ENCODE assay signal across 8 mouse cellular contexts in genomic region chr3:96813106-96813505, GRCm38 (mm10). TPM values are rescaled to one million over a fixed set of nuclear protein-coding genes. Genes with fewer than 3 reads are reported as not detected.
DNase-seq lines count a peak whose midpoint lies in the region; ATAC-seq and TF ChIP-seq lines count a peak whose summit lies in the region.

No protein-coding gene starts in this region.

- no peaks in the 10 kb centered on the region for H3K9me3 ChIP-seq in embryonic facial prominence, embryonic 14.5 days (ENCODE audit: control insufficient read depth, low read length)
- H3K9me3 ChIP-seq in hindbrain, postnatal 0 days (ENCODE audit: low read length), result no peaks in the 10 kb centered on the region
- peaks cover 9% of the 10 kb centered on the region for H3K9me3 ChIP-seq in megakaryocyte, embryonic 14.5 days

- no peaks in the 10 kb centered on the region for H3K27me3 ChIP-seq in embryonic facial prominence, embryonic 14.5 days (replicated peaks; ENCODE audit: control insufficient read depth, insufficient read depth, low read length)
- no peaks in the 10 kb centered on the region for H3K27me3 ChIP-seq in hindbrain, postnatal 0 days (ENCODE audit: insufficient read depth, low read length)
- H3K27me3 ChIP-seq in megakaryocyte, embryonic 14.5 days (replicated peaks), result peaks cover 15% of the 10 kb centered on the region

- no peak overlapping the region for H3K27ac ChIP-seq in embryonic facial prominence, embryonic 14.5 days (replicated peaks; ENCODE audit: low read depth, low read length)
- H3K27ac ChIP-seq in hindbrain, postnatal 0 days, result no peak overlapping the region

- peak overlapping the region; percentile 38 for H3K4me2 ChIP-seq in embryonic facial prominence, embryonic 14.5 days (ENCODE audit: low read depth, low read length)
- peak overlapping the region; percentile 34; the same call in 1 of the 2 replicates for H3K4me2 ChIP-seq in hindbrain, postnatal 0 days (ENCODE audit: low read depth, low read length)

- intact Hi-C loops in heart, postnatal 25 days (cut with DNase I), result loop anchor here (5.0 kb wide), 1 partner anchor 76 kb away; no protein-coding TSS in a partner anchor
- intact Hi-C loops in left cerebral cortex, postnatal 14 days (cut with DNase I), result no loop called here

- peak; percentile 94 for DNase-seq in heart, adult 11 months
- no peak for DNase-seq in heart, postnatal 25 days (ENCODE audit: low spot score)
- peak; percentile 54 for DNase-seq in T-cell, adult 2 months (ENCODE audit: low spot score)
- DNase-seq in embryonic facial prominence, embryonic 14.5 days (ENCODE audit: low spot score), result peak; percentile 77
- DNase-seq in hindbrain, postnatal 0 days (ENCODE audit: low spot score), result peak; percentile 48
- peak; percentile 23 to 57 for DNase-seq in left cerebral cortex, postnatal 14 days (ENCODE audit: low spot score in 2 of 2)
- peak; percentile 55 for DNase-seq in thymus, postnatal 25 days

- TF ChIP-seq CTCF in hindbrain, postnatal 0 days (IDR thresholded peaks at IDR 0.05; ENCODE audit: low read depth), result peak; percentile 29; the same call in 1 of the 2 replicates

- no peak overlapping the region for H3K4me3 ChIP-seq in embryonic facial prominence, embryonic 14.5 days (ENCODE audit: low read depth, low read length)
- no peak overlapping the region for H3K4me3 ChIP-seq in hindbrain, postnatal 0 days (ENCODE audit: low read length)
- H3K4me3 ChIP-seq in megakaryocyte, embryonic 14.5 days (replicated peaks), result peak overlapping the region; percentile 89

- H3K9ac ChIP-seq in embryonic facial prominence, embryonic 14.5 days (ENCODE audit: low read depth, low read length), result no peak overlapping the region
- H3K9ac ChIP-seq in hindbrain, postnatal 0 days (replicated peaks; ENCODE audit: low read length), result no peak overlapping the region

- 21% methylated on average over 9 of the region's 9 CpGs for WGBS in embryonic facial prominence, embryonic 14.5 days
- WGBS in hindbrain, postnatal 0 days, result 29% methylated on average over 9 of the region's 9 CpGs

- H3K4me1 ChIP-seq in embryonic facial prominence, embryonic 14.5 days (ENCODE audit: control insufficient read depth, insufficient read depth, low read length), result peaks cover 3% of the 10 kb centered on the region; the same call in 1 of the 2 replicates
- no peaks in the 10 kb centered on the region for H3K4me1 ChIP-seq in hindbrain, postnatal 0 days (ENCODE audit: insufficient read depth, low read length)
- peaks cover 21% of the 10 kb centered on the region for H3K4me1 ChIP-seq in megakaryocyte, embryonic 14.5 days

- no peaks in the 10 kb centered on the region for H3K36me3 ChIP-seq in embryonic facial prominence, embryonic 14.5 days (ENCODE audit: control insufficient read depth, insufficient read depth, low read length)
- no peaks in the 10 kb centered on the region for H3K36me3 ChIP-seq in hindbrain, postnatal 0 days (ENCODE audit: insufficient read depth, low read length)
- H3K36me3 ChIP-seq in megakaryocyte, embryonic 14.5 days (replicated peaks; ENCODE audit: low read length), result no peaks in the 10 kb centered on the region

- peak; percentile 63; the same call in 1 of the 2 replicates for ATAC-seq in embryonic facial prominence, embryonic 14.5 days (ENCODE audit: low read depth)
- ATAC-seq in hindbrain, postnatal 0 days, result peak; percentile 77; the same call in 1 of the 2 replicates

RNA-seq across cellular contexts. Expression of gene Pdzk1, which starts 16.0 kb away (rescaled TPM):
- not detected for total RNA-seq in heart, postnatal 25 days (2021)
- not detected in 2 replicates for polyA plus RNA-seq in embryonic facial prominence, embryonic 14.5 days (2014; fragmentation: Nextera tagmentation; extraction: Ambion mirVana)
- 0.05 TPM in 1 of 2 replicates, not detected in the other for total RNA-seq in hindbrain, postnatal 0 days (2014; rRNA removed)
- 0.24 TPM in 1 of 2 replicates, not detected in the other for polyA plus RNA-seq in hindbrain, postnatal 0 days (2015; fragmentation: Nextera tagmentation; extraction: Ambion mirVana)
- not detected for total RNA-seq in left cerebral cortex, postnatal 14 days (2021)
- 0.89 TPM in 1 of 2 replicates, not detected in the other for polyA plus RNA-seq in megakaryocyte, embryonic 14.5 days (2012; ENCODE audit: insufficient read depth, low replicate concordance)

RNA-seq across cellular contexts. Expression of gene Cd160, which starts 16.0 kb away (rescaled TPM):
- total RNA-seq in heart, postnatal 25 days (2021), result not detected
- 0.24 and 0.25 TPM in 2 replicates for polyA plus RNA-seq in embryonic facial prominence, embryonic 14.5 days (2014; fragmentation: Nextera tagmentation; extraction: Ambion mirVana)
- total RNA-seq in hindbrain, postnatal 0 days (2014; rRNA removed), result not detected in 2 replicates
- polyA plus RNA-seq in hindbrain, postnatal 0 days (2015; fragmentation: Nextera tagmentation; extraction: Ambion mirVana), result 0.06 and 0.13 TPM in 2 replicates
- not detected for total RNA-seq in left cerebral cortex, postnatal 14 days (2021)
- polyA plus RNA-seq in megakaryocyte, embryonic 14.5 days (2012; ENCODE audit: insufficient read depth, low replicate concordance), result not detected in 2 replicates
